Mouse (Mus musculus) cerebellum, adult 2 months (tissue): ENCODE data around the gene Olfr67.

ENCODE experiments used
- CTCF ChIP-seq: fragments of 200-500 bp; IDR thresholded peaks from 2 replicates; pipeline ENCODE4 v1.5.1; 2011; ENCODE audit warnings: low read depth, mild to moderate bottlenecking, control low read depth, low read length, moderate library complexity, borderline replicate concordance; ENCODE audit not compliant: insufficient read depth
- POLR2A ChIP-seq: fragments of 200-500 bp; IDR thresholded peaks from 2 replicates; pipeline ENCODE4 v1.6.1; 2011; ENCODE audit warnings: low read length, control low read depth, borderline replicate concordance; ENCODE audit not compliant: insufficient read depth

GRCm38 (mm10) chr7:103779598-103779997 lies 12.0 kb downstream of the Olfr67 start, which contains the start of gene Olfr68:
- TF ChIP-seq CTCF (no peak), POLR2A (no peak)
